Mouse (Mus musculus): ENCODE data around the gene D430041D05Rik.

The D430041D05Rik gene

DNA sequence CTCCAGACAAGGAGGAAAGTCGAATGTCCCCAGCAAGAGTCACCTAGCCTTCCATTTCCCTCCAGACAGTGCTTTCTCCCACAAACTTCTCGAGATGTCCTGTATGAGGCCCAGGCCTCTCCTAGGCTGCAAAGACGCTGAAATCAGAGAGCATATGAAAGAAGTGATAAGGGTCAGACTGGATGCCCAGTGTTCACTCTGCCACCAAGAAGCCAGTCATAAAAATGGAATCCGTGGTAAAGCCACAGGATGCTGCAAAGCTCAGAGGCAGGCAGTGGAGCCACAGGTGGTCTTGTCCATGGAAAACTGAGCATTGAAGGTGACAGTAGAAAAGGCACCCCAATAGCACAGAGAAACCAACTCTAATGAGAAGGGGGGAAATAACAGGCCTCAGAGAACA is 2.9 kb downstream of the D430041D05Rik start:
- DNase-seq = peak in 1 of 2 experiments; percentile 21

DNA sequence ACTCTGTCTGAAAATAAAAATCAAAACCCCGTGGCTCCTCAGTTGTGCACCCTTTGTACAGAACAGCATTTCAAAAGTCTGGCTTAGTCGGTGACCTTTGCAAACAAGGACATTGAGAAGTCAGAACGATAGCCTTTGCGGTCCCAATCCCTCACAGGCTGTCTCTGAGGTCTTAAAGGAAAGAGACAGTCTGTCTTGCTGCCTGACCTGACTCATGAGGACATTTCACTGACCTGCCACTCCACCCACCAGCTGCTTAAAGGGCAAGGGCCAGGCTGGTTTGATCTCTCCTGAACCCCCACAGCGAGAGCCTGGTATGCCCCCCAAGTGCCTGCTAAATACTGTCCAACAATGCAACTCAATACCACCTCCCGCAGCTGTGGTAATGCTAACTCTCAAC is 6.8 kb downstream of the D430041D05Rik start:
- DNase-seq = no peak

DNA sequence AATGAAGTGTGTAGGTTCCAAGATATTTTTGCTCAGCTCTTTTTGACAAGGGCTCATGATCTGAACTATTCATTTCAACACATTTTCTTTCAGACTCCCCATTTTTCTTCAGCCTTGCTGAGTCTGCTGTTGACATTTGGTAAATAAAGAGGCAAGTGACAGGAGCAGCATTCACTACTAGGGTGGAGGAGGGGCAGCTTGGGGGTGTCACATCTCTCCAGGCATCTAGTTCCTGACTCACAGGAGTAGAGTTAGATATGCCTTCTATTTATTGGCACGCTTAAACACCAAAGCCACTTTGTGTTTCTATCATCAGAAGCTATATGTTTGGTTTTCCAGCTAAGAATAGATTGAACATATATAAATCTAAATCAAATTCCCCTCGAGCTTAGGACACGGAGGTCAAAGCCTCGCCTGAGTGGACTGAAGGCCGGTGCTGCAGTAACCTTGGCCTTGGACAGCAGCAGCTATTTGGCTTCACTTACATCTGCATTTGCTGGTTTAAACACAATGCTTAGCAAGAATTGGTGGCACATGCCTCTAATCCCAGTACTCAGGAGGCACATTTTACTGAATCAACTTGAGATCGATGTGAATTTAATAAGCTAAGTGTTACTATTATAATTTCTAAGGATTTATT is 12.0 kb downstream of the D430041D05Rik start:
- no peak for DNase-seq

DNA sequence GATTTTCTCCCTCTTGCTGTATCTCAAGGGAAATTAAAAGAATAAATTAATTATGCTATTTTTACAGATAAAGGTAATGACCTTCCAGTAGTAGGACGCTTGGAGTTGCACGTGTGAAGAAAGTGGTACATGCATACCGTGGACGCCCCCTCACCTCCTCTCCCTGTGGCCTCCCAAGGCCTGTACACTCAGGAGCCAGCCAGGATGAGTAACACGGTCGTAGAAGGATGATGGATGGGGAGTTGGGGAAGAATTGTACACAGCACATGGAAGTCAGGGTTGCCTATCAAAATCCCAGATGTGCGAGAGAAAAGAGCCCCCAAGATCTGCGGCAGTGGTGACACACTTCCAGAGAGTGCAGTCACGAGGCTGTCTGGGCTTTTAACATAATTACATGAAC is 14.9 kb downstream of the D430041D05Rik start:
- no peak for DNase-seq

DNA sequence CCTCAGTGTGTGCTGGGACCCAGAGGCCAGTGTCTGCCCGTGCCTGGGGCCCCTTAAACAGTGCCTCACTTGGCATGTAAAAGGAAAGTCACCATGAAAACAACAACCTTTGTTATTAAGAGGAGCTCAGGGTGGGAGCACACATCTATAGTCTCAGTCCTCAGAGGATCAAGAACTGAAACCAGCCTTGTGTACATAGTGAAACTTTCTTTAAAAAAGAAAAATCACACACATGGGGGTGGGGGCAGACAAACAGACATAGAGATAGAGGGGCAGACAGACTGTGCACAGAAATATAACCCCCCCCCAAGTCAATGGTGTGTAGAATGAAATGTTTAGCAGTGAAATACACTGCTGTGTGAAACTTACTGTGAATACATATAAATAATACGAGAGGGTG is 16.0 kb downstream of the D430041D05Rik start:
- no peak for DNase-seq

DNA sequence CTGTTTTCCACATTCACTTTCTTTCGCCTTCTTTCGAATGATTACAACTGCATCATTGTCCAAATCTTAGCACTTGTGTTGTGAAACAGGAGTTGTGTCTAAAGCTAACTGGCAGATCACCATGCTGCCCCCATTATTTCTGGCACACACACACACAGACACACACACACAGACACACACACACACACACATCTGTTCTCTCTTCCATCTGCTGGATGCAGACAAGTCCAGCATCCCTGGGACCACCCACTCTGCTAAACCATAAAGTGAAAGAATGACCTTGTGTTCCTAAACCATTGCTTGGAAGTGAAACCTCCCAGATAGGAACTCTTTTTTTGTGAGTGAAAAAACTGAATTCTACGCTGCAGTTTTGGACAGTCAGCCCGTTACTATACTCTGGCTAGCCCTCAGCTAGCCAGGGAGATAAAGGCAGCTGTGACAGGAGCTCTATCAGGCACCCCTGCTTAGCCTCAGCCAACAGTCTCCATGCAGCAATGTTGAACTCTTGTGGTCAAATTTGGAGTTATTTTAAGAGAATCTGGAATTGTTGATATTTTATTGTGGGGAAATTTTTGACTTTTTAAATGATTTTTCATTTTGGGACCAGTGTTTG is 18.0 kb downstream of the D430041D05Rik start:
- DNase-seq = no peak

DNA sequence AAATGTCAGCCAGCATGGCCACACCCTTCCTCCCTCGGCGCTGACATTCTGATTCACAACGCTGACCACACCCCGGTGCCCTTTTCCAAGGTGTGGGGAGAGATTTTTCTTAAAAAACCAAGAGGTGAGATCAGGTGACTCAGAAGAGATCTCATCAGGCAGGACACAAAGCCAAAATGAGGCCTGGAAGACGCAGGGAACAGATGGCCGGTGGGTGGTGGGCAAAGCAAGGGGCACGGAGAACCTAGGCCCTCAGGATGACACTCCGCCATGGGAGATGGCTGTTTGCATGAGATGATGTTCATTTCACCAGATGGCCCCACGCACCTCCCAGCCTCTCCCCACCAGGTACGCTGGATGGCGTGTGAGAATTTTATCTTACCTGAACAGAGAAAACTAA is 21.6 kb downstream of the D430041D05Rik start:
- peak; percentile 48 to 50 for DNase-seq

DNA sequence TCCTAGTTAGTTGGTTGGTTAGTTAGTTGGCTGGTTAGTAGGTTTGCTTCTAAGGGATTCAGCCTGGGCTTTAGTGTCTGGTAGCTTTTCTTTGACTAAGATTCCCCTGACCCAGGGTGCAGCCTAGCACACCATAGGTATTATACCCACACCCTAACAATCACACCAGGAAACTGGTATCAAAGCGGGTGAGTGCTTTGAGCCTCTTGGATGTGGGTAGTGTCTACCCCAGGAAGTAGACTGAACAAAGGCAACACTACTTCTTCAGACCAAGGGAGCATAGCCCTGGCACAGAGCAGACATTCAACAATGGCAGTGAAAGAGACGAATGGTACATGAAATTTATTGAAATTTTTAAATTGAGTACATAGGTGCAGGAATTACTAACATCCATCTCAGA is 24.9 kb downstream of the D430041D05Rik start:
- DNase-seq = no peak

DNA sequence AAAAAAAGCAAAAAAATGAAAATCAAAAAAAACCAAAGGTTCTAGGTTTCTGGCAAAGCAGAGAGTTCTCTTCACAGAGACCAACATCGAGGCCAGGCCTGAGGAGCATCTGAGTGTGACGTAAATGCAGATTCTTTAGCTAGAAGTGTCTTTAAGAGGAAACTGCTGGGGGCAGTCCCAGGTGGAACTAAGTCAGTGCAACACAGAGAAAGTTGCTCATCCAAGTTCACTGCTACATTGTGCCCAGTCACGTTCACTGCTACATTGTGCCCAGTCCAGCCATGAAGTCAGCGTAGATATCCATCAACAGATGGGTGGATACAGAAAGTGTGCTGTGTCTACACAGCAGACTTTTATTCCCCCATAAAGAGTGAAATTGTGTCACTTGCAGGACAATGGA is 27.2 kb downstream of the D430041D05Rik start:
- DNase-seq = no peak

DNA sequence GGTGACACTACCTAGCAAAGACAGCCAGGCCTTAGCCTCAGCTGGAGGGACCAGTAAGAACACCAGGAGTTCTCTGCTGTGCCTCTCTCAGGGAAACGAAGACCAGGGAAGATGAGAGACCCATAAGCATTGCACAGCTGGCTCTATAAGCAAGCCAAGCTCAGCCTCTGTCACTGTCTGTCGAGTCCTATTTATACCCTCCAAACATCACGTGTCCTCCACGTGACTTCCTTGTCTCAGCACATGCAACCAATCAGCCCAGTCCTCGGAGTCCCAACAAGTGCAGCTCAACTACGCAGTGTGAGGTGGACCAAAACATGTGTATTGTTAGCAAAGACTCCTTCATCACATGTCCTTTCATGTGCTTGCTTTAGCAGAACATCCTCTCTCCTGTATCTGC is 28.0 kb downstream of the D430041D05Rik start:
- DNase-seq = no peak

DNA sequence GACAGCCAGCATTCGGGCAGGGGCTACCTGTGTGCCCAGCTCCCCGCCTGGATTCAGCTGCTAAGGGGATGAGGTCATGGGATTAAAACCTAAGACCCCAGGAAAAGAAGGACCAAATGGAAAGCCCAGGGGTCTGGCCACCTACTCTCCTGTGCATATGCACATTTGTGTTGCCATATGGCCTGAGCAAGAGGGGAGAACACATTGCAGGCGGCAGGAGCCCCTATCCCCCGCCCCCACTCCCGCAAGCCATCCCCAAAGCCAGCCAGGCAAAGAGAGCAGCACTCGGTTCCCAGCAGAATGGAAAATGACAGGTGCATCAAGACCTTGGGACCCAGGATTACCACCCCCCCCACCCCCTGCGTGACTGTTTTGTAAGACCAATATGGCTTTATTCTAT is 31.5 kb downstream of the D430041D05Rik start:
- DNase-seq = peak; percentile 36 to 42

DNA sequence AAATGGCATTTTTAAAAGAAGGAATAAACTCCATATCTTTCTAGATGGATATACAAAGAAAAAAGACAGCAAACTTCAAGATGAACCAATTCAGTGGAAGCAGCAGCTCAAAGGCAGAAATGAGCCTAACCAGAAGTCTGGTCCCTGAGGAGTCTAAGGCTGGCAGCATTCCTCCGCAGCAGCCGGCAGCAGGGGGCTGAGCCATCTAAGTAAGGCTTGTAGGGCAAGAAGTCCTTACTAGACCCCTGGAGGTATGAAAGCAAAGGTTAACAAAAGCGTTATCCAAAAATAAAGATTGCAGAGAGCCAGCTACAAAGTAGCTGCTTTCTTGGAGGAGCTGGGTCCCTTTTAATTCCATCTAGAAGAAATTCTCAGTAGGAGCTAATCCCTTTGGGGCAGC is 32.0 kb downstream of the D430041D05Rik start:
- DNase-seq = no peak

DNA sequence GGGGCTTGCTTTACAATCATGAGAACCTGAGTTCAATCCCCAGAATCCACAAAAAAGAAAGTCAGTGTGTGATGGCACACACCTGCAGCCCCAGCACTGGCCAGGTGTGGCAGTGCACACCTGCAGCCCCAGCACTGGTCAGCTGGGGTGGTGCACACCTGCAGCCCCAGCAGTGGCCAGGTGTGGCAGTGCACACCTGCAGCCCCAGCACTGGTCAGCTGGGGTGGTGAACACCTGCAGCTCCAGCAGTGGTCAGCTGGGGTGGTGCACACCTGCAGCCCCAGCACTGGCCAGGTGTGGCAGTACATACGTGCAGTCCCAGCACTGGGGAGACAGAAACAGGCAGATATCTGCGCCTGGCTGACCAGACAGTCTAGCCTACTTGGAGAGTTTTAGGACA is 32.8 kb downstream of the D430041D05Rik start:
- no peak for DNase-seq

DNA sequence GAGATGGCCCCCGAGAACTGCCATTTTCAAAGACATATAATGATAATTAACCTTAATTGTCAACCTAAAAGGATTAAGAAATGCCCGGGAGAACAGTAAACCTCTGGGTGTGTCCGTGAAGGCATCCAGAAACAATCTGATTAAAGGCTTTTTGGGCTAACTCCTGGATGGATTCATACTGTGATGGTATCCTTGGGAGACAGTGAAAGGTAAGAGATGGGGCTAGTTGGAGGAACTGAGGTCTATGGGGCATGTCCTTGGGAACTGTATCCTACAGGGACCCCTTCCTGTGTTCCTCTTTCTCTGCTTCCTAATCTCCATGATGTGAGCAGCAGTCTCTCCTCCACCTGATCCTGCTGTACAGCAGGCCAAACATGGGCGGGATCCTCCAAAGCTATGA is 38.7 kb downstream of the D430041D05Rik start:
- no peak for DNase-seq

DNA sequence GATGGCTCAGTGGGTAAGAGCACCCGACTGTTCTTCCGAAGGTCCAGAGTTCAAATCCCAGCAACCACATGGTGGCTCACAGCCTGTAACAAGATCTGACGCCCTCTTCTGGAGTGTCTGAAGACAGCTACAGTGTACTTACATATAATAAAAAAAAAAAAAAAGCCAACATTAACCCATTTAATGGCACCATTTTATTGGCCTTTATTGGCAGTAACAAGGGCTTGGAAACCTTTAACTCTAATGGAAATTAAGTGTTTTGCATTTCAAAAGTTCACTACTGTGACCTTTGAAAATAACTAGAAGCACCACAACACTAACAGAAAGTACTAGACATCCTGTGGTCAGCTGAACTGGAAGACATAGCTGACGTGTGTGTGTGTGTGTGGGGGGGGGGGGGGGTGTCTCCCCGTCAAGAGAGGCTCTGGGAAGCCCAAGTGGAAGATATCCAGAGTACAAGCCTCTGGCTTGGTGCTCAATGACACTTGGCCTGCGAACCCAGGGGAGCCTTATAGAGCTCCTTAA is 39.1 kb downstream of the D430041D05Rik start:
- no peak for DNase-seq

DNA sequence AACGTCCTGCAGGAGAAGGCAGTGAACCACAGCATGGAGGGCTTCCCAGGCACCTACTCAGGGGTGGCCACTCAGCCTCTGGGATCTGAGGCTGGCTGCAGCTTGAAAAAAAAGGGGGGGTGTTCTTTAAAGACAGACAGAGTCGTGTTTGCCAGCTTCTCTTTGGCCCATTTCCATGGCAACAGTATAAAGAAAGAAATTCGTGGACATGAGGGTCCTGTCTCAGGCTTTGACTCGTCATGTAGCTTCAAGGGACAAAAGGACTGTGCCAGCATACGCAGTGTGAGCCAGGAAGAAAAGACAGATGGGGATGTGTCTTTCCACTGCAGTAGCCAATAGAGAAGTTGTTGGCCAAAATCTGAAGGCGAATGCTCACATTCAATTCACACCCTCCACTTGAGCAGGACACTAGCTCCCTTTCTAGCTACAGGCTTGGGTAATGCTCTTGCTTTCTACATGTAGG is 42.9 kb downstream of the D430041D05Rik start:
- peak; percentile 60 to 73 for DNase-seq

DNA sequence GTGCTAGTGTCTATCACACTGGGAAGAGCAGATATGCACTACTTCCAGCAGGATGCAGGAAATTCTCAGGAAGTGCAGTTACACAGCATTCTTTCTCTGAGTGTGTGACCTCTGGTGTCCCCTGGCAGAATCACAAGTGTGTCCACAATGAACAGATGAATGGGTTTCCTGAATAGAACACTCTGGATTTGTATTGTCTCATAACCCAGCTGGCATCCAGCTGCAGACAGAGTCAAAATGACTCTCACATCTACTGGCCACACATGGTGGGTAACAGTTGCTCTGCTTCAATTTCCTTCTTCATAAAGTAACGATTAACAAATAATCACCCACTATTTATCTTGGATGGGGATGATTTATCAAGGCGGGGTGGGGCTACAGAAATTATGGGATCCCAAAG is 43.5 kb downstream of the D430041D05Rik start:
- DNase-seq = no peak

DNA sequence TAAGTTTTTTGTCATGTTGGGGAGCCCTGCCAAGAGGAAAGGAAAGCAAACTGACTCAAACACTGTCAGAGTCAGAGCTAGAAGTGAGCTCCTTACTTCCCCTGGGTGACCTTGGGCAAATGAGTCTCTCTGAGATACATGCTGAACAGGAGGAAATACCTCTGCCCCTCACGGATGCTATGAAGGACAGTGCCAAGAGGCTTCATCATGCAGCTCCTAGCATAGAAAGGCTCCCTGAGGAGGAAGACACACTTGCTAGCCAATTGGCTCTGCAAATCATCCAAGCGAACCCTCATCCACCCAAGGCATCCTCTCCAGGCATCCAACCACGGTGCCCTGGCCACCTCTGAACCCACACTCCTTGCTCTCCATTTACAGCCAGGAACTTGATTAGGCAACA is 51.5 kb downstream of the D430041D05Rik start:
- DNase-seq = no peak

DNA sequence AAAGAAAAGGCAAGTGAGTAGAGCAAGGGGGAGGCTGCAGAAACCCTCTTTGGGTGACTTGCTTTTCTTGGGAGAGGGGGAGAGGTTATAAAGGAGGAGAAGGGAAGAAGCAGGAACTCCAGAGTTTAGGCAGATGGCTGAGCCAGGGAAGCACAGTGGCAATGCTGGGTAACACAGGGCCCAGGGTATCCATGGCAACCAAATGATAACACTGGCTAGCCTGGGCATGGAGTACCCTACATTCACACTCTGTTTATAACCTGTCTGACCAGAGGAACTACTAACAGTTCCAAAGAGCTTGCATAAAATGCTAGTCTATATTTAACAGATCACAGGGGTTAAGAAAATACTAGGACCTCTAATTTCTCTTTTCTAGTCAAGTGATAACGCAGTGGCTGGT is 51.9 kb downstream of the D430041D05Rik start:
- DNase-seq = no peak

DNA sequence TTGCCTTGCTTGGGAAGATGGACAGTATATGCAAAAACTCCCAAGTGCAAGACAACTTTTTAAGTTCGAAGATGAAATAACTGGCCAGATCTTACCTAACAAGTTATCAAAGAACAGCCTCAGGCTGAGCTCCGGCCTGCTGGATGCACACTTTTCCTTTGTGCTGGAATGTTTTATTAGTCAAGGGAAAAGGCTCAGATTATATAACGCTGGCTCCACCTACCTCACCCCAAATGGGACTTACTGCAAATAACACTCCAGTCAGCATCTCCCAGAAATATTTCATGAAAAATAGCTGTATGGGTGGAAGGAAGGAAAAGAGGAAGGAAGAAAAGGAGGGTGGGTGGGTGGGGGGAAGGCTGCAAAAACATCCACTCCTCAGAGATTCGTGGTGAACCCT is 54.3 kb downstream of the D430041D05Rik start:
- no peak for DNase-seq

DNA sequence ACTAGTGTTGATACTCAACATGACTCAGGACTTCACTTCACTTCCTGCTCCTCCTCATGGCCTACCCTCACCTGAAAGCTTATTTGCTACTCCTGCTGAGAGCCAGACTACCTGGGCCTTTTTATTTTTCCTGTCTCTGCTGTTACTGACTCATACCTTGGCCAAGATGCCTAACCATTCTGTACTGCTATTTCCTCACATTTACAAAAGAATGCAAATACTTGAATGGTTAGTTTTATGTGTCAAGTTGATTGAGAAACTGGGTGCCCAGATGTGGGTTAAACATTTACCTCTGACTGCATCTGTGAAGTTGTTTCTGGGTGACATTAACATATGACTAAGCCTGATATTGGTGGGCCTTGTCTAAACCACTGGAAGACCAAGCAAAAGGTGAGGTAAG is 56.7 kb downstream of the D430041D05Rik start:
- DNase-seq = no peak

DNA sequence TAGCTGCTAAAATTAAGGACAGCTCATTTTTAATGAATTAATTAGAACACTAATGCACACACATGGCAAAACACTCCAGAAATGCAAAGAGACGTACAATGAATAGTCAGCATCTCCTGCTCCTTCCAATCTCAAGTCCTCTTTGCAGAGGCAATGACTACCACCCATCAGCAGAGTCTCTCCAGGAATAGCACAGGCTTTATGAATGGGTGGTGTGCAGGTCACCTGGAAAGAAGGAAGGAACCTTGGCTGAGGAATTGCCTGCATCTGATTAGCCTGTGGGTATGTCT is 58.7 kb downstream of the D430041D05Rik start:
- DNase-seq = no peak

DNA sequence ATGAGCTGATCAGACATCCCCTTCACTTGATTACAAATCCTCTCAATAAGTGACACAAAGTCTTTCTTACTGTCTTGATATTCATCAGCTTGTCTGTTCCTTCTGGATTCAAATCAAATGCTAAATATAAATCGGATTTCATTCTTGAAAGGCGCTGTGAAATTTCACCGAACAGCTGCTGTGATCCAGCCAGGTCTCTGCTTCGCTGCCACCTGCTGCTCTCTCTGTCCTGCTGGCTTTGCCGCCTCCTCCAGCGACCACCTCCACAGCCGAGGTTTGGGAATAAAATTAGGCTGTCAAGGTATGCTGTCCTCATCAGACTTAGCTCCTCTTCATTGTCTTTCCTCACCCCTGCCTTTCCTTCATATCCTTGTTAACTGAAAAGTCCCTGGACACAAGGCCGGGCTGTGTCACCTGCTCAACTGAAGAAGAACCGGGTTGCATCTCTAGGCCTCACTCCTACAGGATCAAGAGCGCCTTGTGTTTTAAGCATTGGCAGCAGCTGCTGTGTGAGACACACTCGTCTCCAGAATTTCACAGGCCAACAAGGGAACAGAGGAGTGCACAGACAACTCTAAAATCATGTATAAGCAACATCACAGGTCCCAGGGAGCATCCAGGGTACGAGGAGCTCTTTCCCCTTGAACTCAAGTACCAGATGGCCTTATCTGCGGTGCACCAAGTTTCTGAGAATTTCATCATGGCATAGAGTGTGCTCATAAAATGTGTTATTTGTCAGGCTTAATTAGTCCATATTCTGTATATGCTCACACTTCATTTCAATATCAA is 59.2 kb downstream of the D430041D05Rik start:
- no peak for DNase-seq

DNA sequence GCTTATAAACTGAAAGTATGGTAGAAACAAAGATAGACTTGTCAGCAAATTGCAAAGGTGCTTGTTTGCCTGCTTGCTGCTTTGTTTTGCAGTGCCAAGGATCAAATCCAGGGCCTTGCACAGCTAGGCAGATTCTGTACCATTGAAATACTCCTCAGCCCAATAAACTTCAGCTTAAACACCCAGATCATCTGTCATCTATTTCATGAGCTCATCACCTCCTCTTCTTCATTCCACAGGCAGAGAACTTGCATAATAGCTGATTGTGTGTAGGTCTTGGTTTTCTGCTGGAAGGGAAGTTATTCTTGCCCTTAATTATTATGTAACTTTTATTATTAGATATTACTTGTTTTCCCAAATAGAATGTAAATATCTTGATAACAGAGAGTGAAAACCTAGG is 73.2 kb downstream of the D430041D05Rik start:
- DNase-seq = no peak
